Mouse (Mus musculus) induced T-regulatory cell, adult 2 months (primary cell): ENCODE data around the gene Smoc2.

Experiments
- DNase-seq: peaks from one replicate; pipeline ENCODE4 v3.0.0-alpha.2; 2012; ENCODE audit warnings: low read depth

The Smoc2 gene

DNA sequence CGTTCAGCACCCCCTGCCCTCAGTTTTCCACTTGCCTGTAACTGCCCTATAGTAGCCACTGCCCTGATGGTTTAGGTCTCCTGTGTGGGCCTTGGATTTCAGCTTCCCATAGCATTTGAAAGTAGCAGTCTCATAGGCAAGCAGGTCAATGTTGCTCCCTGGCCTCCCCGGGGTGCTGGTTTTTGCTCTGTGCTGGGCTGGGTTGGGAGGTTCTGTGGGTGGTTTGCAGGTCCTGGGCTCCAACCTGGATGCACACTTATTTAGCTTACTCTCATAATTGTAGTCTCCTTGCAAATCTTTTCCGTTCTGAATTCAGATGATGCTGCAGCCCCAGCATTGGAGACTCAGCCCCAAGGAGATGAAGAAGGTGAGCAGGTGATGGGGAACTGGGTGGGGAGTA, 67.6 kb downstream of the Smoc2 start:
- no peak for DNase-seq

DNA sequence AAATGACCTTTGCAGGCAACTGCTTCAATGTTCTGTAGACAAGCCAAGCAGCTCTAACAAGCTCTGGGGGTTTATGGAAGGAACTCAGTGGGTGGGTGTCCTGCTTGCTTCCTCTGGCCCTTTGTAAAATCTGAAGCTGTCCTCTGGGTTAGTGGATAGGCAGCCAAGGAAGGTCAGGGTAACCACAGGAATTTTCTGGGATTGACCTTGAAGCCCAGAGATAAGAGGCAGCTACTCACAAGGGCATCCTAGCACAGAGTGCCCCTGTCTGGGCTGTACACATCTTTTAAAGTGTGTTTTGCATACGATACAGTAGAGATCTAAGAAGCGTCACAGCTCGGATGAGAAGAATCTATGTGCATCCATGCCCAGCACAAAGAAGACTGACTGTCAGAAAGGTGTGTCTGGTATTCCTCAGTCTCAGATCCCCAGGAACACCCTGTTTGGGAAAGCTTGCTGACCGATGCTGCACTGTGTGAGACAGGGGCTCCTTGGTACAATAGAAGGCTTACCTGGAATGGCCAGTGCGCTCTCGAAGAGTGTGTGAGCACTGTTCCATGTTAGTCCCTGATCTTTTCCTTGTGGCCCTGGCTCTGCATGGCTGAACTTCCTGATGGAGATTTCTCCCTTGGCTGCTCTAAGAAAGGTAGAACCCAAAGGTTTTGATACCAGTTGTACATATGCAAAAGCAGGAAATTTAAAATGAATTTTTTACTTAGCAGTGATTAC, 69.9 kb downstream of the Smoc2 start:
- DNase-seq: no peak

DNA sequence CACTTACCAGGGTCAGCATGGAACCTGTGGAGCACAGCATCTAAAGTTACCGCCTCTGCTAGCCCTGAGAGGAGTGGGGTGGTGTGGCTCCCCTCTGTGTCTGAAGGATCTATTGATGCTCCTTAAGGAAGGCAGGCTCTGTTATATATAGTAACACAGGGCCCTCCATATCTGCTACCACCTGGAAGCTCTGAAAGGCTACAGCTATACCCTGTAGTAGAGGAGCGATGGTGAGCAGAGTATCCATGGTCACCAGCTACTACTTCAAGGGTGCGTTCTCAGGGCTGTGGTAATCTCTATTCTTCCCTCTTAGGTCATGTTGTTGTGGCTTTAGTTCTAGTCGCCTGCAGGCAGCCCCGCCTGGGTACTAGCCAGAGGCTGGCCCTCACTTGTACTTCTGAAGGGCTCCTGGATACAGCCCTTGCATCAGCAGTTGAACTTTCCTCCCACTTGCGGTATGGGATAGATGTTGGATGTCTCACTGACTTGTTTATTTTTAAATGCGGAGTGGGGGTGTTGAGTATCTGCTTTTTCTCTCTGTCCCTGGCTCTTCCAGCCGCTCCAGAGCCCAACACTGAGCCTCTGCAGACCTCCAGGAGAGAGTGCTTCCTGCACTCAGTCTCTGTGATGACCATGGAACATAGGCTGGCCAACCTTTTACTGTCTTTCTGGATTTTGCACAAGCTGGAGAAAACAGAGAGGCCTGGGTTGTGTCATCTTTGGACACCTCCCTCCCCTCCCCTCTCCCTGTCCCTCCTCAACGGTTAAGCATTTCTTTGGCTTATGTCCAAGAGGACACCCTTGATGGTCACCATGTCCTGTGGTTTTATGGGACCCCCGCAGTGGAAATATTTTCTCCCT, 74.1 kb downstream of the Smoc2 start:
- no peak for DNase-seq

DNA sequence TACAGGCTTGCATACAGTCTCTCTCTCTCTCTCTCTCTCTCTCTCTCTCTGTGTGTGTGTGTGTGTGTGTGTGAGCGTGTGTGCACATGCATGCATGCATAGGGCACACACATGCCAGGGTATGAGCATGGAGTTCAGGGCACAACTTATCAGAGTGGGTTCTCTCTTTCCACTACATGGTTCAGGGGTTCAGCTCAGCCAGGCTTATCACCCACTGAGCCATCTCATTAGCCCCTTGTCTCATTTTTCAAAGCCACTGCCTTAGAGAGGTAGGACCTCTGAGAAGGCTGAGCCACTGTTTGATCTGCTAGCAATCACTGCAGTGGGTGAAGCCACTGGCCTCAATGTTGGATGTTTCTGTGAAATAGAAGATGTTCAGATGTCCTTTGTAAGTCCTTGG, 82.2 kb downstream of the Smoc2 start:
- no peak for DNase-seq

DNA sequence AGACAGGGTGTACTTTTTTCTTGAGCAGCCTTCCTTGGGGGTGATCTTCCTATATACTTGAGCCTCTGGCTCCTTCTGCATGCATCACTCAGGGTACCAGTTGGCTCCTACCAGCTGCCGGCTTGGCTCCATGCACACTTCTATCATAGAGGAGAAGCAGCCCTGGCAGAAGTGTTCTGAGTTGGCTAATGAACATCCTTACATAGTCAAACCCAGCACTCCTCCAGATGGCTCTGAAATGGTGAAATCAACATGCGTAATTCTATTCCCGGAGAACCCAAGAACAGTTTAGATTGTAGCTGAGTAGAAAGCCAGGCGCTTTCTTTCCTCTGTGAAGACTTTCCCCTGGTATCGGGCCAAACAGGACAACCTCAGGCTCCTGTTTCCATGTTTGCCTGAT, 91.2 kb downstream of the Smoc2 start:
- no peak for DNase-seq

DNA sequence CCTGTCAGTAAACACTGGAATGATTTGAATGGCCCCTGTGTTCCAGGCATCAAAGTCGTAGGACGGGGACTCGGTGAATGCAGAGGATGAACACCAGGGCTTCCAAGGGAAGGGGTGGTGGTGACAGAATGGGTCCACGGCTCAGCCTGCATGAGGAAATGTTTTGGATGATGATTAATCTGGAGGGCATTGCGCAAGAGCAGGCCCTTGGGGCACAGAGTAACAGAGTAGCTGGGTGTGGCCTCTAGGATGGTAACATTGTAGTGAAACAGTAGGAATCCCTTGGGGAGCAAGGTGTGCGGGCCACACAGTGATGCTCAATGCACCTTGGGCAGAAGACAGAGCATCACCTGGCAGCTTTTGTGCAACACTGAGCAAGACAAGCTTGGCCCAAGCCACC, 92.3 kb downstream of the Smoc2 start:
- no peak for DNase-seq

DNA sequence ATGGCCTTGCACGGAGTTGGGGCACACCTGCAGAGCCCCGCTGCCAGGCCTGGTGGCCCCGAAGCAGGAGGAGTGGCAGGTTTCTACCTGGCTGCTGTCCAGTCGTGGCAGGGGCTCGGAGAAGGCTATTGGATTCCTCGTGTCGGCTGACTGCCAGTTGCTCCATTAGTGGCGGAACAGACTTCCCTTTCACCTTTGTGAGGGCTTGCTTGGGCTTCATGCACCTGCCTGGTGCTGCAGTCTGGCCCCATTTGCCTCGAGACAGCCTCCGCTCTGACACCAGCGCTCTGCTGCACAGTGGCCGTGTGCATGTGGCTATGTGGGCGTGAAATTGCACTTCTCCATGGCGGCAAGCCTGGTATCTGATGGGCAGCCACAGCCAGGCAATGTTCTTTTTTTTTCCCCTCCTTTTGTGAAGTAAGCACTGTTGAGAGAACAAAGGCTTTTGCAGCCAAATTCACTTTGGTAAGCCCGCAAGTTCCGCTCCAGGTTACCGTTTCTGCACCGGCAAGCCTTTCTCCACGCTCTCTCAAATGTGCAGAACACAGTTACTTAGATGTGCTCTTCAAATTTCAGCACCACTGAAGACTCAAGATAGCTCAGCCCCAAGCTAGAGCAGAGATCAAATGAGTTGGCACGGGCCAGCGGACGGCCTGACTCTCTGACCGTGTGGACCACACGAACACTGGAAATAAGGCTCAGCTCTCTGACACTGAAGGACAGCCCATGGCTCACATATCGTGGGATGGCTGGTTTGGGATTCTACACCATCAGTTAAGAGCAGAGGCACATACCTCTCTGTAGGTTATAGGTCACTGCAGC, 93.2 kb downstream of the Smoc2 start:
- no peak for DNase-seq

DNA sequence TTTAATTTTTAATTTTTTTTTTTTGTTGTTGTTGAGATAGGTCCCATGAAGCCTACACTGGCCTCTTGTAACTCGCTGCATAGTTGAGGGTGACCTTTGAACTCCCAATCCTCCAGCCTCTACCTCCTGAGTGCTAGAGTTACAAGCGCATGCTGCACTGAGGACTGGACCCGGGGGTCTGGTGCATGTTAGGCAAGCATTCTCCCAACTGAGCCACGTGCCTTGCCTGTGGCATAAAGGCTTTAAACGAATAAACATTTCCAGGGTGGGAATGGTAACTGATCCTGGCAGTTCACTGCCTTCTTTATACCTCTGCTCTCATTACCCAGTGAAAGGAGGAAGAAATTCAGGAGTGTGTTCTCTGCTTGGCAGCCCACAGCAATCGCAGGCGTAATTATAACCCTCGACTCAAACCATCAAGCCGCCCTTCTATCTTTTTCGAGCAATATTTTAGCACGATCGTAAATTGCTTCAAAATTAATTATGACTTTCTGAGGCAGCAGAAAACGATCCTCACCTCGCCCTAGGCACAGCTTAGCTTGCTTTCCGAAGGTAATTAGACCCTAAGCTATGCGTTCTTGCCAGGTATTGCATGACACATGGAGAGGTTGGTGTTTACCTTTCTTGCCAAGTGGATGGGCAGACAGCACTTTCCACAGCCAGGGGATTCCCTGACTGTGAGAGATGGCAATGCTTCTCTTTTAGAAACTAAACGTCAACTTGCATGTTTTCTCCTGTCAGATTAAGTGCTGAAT, 99.6 kb downstream of the Smoc2 start:
- no peak for DNase-seq

DNA sequence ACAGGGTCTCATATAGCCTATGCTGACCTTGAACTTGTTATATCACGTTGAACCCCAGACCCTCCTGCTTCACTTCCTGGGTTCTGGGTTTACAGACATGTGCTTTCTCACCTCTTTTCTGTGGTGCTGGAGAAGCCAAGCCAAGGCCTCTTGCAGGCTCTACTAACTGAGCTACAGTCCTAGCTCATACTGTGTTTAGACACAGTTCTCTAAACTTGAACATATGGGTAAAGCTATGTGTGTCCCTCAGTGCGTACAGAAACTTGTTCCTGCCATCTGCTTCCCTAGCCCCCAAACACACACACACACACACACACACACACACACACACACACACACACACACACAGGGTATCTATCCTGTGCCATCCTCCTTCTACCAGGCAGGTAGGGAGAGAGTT, 100.2 kb downstream of the Smoc2 start:
- no peak for DNase-seq

DNA sequence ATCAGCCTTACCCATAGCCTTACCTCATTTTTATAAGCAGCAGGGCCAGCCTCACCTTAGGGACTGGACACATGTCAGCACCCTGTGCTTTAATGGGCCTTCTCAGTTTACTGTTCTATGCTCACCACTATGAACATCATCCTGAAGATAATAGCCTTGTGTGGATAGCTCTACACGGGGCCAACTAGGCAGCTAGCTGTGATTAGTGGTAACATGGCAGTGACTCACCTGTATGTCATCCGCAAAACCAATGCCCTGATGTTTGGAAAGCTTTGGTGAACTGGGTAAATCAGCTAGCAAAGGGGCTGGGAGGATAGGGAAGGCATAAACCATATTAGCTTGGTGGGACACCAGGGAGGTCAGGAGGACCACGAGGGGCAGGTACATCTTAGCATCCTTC, 100.7 kb downstream of the Smoc2 start:
- no peak for DNase-seq

DNA sequence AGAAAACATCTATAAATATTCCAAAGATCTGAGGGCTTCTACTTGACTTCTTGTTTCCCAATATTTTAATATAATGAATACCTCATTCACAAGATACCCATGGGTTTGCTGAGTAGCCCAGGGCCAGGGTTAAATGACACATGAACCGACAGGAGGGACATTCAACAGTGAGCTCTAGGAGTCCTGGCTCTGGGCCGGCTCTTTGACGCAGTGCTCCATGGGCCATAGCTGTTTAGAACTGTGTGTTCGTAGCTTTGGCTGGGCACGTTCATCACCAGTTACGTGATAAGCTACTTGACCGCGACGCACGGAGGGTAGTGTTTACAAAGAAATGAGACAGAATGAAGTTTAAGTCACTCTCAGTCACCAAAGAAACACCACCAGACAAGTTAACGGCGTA, 101.2 kb downstream of the Smoc2 start:
- no peak for DNase-seq

DNA sequence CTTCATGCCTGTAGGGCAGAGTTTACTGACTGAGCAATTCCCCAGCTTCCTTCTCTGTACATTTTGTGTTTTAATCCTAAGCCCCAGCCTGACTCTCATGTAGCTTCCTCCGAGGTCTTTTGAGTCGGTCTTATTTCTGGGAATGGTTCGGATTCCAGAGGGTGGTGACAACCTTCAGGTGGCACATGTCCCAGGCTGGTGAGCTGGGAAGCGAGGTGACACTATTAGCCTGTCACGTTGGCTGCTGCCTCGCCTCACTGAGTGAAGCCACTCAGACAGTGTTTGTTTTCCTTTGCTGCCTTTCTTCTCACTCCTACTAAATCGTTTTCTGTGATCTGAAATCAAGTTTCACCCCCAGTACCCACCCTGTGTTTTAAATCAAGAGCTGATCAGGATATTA, 102.2 kb downstream of the Smoc2 start:
- no peak for DNase-seq

DNA sequence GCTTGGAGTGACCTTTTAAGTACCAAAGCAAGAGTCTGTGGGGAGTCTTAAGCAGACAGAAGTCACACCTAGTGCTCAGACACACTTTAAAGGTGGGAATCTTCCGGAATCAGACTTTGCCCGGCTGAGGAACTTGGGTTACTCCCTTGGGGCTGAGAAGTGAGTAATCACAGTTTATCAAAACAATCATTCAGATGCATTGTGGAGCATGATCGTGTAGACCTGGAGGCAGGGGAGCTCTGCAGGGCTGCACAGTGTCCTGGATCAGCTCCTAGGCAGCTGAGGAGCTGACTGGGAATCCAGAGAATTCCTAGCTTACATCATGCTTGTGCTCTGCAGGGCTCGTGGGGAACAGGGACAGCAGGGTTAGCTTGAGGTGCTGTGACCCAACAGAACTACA, 104.7 kb downstream of the Smoc2 start:
- no peak for DNase-seq

DNA sequence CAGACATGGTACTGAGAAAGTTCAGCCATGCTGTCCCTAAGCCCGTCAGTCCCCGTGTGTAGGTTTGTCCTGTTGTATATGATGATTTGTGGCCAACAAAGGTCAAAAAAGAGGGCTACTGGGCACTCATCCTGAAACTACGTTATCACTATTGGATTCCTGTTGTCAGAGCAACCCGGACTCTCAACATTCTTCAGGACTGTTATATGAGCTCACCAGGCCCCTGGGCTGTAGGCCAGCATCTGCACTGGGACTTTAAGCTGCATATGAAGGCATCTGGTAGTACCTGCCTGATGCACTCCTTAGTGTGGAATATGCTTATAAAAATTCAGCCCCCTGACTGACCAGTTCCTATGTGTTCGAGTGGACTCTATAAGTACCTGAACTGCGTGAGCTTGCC, 105.7 kb downstream of the Smoc2 start:
- no peak for DNase-seq

DNA sequence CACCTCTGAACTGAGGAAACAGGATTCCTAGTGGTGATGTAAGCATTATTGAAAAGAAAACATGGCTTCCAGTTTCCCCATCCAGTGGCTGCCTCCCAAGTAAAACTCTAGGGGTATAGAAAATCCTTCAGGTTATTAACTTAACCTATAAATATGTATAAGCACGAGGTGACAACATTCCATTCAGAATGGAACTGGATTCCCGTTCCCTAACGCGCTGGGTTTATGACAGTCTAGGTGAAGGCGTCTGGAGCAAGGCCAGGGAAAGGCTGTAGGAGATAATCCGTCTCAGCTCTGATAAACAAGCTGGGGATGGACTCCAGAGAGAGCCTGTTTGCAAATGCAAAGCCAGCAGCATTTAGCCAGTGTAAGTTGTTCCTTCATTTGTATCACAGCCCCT, 108.0 kb downstream of the Smoc2 start:
- no peak for DNase-seq

DNA sequence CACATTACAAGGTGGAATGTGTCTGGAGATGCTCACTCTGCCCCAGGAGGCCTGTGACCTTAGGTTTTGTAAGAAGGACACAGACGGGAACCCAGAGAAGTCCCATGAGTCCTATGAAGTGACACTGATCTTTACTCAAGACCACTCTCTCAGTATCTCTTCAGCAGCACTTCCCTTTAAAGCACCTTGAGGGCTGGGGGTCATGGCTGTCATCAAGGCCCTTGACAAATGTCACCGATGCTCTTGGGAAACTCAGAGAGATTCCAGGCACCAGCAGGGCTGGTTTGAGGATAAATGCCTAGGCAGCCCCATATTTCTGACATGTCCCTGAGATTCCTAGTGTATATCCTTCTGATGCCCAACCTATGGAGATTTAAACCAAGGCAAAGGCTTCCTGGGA, 113.1 kb downstream of the Smoc2 start:
- no peak for DNase-seq

DNA sequence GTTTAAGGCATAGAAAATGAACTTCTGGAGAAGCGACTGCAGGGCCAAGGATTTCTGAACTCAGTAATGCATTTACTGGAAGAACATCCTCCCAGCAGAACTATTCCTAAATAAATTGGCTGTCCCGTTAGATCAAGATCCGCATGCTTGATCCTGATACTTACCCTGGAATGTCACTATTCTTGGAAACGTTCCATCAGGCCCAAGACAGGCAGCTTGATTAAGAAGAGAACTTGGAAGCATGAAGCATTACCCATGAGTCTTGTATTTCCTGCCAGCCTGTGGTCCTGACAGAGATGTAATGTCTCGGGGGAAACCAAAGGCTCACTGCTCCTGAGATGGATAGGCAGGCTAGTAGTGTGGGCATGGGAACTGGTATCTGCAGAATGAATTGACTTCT, 115.6 kb downstream of the Smoc2 start:
- DNase-seq: no peak

DNA sequence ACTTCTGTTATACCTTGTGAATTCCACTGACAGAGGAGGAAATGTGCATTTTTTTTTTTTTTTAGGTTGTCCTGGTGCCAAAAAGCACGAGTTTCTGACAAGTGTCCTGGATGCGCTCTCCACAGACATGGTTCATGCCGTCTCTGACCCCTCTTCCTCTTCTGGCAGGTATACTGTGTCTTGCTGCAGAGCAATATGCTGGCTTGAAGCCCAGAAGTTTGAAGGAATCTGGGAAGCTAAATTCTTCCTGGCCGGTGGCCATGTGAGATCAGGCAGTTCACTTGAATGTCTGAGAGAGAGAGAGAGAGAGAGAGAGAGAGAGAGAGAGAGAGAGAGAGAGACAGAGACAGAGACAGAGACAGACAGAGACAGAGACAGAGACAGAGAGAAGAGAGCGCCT, 118.2 kb downstream of the Smoc2 start:
- DNase-seq: no peak

DNA sequence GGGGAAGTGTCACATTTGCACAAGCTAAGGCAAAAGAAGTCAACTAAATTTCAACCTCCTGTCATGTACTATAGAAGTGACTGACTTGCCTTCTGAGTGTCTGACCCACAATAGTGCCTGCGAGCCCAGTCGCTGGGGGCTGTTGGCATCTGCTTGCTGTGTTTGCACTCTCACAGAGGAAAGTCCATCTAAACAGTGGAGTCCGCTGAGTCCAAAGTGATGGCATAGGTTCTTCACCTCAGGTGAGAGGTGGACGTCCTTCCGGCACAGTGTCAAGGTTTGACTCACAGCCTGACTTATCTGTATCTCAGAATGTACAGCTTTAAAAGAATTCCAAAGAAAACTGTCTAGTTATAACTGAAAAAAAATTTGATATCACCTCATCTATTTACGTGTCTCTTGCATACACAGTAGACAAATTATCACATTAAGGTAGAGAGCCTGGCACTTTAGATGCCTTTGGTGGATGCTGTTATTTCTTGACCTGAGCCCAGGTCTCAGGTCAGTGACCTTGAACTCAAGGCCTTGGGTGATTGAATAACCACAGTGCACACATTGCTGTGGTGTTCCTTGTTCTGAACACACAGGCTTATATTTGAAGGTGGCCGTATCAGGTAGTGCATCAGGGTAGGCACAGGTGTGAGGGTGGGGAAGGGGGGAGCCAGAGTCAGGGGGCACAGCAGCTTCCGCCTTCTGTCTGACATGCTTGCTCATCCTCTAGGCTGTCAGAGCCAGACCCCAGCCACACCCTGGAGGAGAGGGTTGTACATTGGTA, 119.5 kb downstream of the Smoc2 start:
- no peak for DNase-seq

DNA sequence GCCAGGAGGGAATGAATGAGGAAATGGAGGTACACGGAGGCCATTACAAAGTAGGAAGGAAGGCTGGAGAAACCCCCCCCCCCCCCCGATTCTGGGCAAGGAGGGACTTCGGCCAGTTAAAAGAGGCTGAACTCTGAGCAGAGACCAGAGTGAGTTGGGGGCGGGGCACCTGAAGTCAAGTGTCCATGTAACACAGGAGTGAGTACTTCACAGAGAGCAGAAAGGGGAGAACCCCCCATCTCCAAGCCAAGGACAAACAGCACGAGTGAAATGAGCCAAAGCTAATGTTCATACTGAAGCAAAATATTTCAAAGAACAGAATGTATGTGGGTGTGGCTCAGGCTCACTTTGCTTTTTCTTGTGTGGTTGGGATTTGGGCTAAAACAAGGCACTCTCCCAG, 121.7 kb downstream of the Smoc2 start:
- DNase-seq: no peak

DNA sequence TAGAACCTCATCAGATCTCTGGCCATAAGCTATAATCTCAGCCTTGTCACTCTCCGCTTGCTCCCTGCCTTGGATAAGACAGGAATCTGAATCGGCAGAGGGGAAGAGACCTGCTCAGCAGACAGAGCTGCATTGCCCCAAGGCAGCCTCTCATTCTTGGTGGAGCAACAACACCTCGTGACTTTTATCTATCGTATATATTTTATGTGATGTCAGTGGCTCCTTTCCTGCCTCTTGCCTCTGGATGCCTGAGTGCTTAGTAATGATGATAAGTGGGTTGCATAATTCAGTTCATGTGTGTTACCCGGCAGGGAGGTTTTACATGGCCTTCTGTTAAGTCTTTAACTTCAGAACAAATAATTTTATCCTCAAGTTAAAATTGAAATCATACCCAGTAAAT, 128.6 kb downstream of the Smoc2 start:
- no peak for DNase-seq
